Mouse (Mus musculus) gastrocnemius, postnatal 4 days (tissue): ENCODE measurements around the gene Scamp5. TPM values are rescaled to one million over a fixed set of nuclear protein-coding genes. Genes with fewer than 3 reads are reported as not detected.
"Not testable (repeated sequence)": the region's sequence is repeated elsewhere in the genome, so short reads cannot be mapped to it uniquely, and the experiment has no call there.

Source experiments
- DNase-seq, 2 experiments: peaks; one replicate each; pipeline ENCODE4 v3.0.0; 2021 to 2022; ENCODE audit warnings: low spot score in 2 of 2, mixed read lengths in 2 of 2
- total RNA-seq, 2 experiments: library from RNA; stranded (reverse); gene quantifications; 2 replicates each; pipeline ENCODE4 v1.2.3; 2021

The Scamp5 gene
- total RNA-seq, 2 experiments from 2014 or later: 13.3 to 14.5 TPM

DNA sequence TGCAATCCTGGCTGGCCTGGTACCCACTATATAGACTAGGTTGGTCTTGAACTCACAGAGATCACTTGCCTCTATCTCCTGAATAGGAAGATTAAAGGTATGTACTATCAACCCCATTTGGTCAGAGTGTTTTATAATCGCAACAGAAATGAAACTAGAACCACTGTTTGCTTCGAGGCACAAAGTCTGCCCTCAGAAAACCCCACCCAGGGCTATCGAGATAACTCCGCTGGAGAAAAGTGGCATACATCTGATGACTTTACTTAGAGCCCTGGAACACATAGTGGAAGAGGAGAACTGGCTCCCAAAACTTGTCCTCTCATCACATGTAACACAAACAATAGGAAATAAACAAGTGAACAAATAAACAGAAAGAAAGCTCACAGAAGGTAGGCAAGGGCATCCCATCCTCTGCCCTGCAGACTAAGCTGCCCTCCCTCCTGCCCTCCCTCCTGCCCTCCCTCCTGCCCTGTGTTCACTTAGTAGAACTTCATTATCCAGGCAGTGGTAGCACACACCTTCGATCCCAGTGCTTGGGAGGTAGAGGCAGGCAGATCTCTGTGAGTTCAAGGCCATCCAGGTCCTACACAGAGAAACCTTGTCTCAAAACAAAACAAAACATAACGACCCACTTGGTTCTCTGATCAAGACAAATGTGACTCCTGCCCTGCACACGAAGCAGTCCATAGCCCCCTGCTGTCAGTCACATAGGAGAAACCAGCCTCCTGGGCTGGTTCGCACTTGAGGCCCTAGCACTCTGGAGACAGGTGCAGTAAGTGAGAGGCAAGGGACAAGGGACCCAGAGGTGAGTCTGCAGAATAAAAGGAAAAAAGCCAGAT is 15.0 kb downstream of the Scamp5 start:
- no peak for DNase-seq

DNA sequence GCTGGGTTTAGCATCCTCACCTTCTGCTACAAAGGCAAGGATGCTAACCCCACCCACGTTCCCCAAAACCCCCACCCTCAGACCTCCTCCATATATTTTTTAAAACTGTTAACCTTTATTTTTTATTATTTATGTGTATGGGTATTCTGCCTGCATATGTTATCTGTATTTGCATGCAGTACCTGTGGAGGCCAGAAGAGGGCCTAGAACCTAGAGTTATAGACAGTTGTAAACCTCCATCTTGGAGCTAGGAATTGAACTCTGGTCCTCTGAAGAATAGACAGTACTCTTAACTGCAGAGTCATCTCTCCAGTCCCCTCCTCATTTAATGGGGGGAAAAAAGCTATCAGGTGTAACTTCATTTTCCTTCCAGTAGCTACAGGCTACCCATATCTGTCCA is 18.1 kb downstream of the Scamp5 start:
- no peak for DNase-seq

DNA sequence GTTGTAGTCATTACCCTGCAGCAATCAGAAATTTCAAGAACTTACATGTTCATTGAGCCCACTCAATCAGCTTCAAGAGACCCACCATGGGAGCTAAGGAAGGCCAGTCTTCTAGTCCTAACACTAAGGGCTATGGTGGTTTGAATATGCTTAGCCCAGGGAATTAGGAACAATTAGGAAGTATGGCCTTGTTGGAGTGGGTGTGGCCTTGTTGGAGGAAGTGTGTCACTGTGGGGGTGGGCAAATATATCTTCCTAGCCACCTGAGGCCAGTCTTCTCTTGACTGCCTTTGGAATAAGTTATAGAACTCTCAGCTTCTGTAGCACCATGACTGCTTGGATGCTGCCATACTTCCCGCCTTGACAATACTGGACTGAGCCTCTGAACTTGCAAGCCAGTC is 27.2 kb downstream of the Scamp5 start:
- no peak for DNase-seq

DNA sequence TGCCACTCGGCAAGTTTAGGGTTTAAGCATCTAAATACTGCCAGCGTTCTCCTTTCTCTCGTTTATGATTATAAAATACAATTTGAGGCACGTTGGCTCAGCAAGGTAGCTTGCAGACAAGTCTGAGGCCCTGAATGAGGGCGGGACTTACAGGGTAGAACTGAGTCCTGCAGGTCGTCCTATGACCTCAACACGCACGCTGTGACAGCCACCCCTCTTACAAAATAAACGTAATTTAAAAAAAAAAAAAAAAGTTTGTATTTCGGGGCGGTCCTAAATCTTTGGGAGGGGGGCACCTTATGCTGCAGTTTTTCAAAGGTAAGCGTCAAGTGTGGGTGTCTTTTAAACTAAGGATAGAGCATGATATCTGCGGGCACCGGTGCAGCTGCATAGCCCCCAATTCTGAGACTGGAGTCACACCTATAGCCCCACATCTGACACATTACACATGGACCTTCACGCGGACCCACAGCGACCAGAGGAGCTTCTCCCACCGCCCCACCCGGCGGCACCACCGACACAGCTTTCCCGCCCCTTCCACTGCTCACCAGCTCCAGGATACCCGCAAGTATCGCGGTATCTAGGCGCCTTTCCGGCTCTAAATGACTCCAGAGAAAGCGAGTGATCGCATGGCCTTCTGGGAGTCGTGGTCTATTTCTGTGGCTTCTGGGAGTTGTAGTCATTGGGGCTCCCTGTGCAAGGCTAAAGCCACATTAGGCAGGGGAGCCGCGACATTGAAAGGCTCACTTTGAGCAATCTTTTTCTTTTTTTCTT is 28.2 kb downstream of the Scamp5 start, which contains the start of gene Ppcdc:
Ppcdc (minus strand) TSS at position 603 of the 774 bp plus-strand sequence.
- peak; percentile 76 to 89 for DNase-seq

DNA sequence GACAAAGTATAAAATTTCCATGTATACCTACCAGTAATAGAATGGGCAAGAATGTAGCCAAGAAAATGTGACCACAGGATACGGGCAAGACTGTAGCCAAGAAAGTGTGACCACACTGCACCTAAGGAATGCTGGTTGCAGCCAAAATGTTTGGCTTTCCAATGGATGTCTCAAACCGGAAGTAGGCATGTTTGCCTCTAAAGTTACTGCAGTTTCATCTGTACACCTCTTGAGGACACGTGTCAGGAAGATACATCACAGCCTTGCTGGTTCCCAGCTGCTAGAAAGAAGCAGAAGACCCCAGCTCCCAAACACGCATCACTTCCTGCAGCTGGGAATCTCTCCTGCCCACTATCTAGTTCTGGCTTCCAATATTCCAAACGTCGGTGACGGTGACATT is 28.8 kb downstream of the Scamp5 start:
- no peak for DNase-seq

DNA sequence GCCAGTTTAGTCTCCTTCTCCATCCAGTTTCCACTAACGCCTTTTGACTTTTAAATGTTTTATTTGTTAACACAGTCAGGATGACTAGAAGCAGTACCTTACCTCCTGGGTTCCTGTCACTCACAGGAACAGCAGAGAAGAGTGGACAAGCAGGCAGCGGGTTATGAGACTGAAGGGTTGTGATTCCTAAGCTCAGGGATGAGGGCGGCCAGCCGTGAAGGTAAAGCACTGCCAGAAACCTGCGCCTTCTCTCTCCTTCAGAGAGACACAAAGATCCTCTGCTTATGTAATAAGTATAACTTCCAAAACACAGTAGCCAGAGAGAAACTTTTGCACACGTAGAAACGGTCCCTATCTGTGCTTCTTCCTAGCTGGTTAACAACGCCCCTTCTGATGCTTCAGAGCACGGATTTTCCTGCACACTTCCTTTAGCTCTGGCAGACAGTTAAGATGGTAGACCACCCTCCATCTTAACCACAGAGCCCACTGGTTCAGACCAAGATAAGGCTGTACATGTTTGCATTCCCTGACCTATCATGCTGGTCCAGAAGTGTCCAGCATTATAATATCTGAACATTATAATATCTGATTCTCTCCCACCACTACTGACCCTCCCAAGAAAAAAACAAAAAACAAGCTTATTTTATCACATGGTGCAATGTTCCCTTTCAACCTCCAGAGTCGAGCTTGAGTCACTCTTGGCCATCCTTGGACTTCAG is 29.8 kb downstream of the Scamp5 start:
- no peak for DNase-seq

DNA sequence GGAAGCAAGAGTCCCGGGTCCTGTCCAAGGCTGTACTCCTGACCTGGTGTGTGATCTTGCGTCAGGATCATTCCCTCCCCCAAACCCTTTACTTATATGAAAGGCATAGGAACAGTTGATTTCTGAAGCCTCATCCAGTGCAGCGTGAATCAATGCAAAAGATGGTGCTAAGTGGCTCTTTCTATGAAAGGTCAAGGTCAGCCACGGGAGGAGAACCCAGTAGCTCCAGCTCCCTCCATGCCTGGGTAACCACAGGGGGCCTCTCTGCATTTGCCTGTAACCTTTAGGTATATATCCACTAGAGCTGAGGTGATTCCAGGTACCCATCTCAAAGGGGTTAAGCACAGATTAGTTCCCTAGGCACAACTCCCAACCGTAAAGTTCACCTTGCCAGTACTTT is 31.7 kb downstream of the Scamp5 start:
- DNase-seq: no peak

DNA sequence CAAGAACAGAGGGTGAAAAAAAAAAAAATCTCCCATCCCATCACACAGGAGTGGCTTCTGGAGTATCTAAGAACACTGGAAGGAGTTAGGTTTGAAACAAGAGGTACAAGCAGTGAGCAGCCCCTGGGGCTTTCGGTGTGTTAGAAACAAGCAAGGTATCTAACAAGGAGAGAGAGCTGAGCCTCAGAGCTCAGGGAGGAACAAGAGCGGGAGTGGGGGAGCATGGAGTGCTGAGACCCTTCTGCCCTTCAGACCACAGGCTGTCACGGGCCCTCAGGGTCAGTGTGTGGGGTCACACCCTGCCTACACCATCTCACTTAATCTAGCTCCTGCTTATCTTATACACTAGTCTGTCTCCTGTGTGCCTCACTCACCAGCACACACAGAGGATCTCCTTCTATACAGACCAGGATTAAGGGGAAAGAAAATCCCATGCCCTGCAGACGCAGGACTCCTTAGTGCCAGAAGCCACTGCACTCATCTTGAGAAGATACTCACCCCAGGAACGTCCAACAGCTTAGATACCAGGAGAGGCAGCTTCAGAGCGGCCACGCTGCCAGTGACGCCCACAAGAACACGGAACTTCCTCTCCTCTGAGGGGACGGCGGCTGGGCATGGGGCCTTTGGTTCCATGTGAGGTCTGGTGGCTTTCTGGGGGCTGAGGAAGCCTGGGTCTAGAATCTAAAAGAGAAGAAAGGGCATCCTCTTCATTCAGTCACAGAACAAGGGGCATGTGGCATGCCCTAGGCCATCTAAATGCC is 33.3 kb downstream of the Scamp5 start:
- no peak for DNase-seq

DNA sequence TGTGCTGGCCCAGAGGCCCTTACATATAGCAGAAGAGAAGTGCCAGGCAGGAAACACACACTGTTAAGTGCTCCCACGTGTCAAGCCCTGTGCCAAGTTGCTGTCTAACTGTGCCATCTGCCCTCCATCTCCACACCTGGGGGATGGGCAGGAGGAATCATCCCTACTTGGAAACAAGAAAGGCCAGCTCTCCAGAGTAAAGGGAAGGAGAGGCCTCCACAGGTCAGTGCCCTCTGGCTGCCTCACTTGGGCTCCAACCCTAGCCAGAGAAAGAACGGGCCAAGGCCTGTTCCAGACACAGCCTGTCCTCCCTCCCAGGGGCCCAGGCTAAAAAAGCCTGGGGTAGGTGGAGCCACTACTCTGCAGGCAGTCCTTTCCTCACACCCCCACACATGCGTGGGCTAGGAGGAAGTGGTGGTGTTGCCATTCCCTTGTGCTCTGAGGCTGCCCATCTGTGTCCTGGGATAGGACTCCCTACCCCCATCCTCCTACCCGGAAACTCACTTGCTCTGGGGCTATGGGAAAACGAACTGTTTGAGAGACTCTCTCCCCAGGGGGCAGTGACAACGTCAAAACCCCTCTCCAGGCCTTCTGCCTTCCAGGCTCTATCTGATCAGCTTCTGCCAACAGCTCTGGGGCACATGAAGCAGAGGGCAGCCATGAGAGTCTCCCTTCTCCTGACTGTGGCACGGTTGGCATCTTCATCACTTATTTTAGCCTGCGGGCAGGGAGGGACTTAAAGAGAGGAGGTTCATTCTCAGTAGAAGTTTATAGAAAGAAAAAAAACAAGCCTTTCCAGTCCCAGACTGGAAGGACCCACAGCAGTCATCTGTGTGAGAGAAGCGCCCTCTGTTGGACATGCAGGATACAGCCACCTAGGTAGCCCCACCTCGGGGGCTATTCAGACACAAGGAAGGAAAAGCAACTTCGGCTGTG is 34.5 kb downstream of the Scamp5 start:
- DNase-seq: peak; percentile 66 to 82

DNA sequence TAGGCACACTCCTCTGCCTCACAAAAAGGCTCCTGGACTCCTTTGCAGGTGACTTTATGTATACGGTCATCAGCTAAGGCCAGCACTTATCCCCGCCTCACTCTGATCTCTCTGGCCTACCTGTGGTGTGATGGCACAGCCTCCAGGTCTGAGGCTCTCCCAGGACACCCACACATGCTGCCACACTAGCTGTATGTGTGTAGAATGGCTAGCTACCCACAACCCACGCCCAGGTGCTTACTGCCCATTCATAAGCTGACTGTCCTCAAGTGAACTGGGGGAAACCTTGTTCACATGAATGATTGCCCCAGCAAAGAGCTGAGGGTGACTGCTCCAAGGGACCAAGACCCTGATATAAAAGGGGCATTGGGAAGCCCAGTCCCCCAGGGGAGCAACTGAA is 35.4 kb downstream of the Scamp5 start:
- no peak for DNase-seq

DNA sequence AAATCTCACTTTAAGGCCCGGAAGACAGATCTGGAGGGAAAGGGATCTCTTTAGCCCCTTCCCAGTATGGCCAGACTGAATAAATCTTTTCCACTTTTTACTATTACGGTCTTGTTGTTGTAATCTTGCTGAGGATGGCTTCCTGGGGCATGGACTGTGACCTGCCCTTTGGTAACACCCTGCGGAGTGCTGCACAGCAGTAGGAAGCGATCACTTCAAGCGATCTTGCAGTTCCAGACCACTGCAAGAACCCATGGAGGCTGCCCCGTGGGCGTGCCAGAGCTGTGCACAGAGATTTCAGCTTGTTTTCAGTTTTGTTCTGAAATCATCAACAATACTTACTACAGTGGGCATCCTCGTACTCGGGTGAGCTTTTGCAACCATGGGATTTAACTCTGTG is 36.7 kb downstream of the Scamp5 start:
- DNase-seq: no peak

DNA sequence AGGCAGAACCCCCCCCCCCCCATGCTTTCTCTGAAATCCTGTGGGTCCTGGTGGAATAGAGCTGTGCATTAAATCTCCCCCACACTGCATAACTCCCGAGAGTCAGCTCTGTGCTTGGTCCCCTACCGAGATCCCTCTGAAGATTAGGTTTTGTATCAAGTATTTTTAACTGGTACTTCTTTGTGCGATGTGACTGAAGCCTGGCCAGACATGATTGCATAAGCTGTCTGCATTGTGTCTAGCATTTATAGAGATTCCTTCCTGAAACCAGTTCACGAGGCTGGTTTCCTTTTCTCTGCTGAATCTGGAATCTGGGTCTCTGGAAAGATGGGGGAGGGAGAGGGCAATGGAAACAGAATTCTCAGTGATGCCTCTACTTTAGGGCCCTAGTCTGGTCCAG is 39.5 kb downstream of the Scamp5 start:
- no peak for DNase-seq

DNA sequence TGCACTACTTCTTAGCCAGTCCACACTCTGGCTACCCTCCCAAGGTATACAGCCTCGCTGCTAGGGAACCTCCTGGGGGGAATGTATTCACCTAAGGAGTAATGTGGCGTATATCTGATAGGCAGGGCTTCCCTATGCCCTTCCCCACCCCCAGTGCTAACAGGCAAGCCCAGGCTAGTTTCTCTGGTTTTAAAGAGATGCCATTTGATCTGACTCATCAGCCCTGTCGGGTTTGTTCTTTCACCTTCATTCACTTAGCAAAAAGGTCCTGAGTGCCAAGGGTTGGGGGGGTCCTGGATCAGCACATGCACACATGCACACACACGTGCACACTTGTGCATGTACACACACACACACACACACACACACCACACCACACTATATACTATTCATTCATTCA is 39.9 kb downstream of the Scamp5 start:
- DNase-seq: no peak

DNA sequence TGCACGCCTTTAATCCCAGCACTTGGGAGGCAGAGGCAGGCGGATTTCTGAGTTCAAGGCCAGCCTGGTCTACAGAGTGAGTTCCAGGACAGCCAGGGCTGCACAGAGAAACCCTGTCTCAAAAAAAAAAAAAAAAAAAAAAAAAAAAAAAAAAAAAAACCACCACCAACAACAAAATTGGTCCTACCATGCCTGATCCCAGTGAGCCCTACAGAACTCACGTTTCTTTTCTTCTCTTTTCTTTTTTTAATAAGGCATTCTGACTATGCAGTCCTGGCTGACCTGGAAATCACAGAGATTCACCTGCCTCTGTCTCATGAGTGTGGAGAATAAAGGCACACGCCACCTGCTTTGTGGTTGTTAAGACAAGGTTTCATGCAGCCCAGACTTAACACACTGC is 40.7 kb downstream of the Scamp5 start:
- DNase-seq: not testable (repeated sequence)

DNA sequence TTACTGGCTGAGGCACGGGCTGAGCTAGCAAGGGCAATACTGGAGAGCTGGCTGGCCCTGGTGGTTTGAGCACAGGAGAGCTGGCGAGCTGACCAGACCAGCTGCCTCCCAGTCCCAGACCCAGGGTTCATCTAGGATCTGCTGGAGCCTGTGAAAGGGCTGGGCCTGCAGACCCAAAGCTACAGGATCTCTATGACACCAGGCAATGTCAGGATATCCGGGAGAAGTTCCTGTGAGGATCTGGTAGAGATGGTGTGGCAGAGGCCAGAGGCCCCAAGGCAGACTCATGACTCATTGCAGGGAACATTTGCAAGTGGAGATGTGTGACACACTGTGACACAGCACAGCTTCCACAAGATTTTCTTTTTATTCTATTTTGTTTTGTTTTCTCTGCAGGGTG is 42.7 kb downstream of the Scamp5 start:
- no peak for DNase-seq

DNA sequence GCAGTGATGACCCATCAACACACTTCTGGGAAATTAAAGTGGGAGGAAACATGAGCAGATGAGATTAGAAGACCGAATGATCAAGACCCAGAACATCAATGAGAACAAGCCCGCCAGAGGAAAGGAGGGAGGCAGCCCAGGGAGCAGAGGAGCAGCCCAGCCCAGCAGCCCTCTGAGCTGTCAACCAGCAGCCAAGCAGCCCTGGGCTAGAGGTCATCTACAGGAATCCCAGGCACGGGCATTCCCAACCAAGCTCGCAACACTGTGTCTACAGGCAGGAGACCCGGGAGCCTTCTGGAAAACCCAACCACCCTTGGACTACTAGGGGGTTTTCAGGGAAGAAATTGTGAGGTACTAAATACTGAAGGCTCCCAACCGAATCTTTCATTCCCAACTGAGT is 43.8 kb downstream of the Scamp5 start:
- no peak for DNase-seq

DNA sequence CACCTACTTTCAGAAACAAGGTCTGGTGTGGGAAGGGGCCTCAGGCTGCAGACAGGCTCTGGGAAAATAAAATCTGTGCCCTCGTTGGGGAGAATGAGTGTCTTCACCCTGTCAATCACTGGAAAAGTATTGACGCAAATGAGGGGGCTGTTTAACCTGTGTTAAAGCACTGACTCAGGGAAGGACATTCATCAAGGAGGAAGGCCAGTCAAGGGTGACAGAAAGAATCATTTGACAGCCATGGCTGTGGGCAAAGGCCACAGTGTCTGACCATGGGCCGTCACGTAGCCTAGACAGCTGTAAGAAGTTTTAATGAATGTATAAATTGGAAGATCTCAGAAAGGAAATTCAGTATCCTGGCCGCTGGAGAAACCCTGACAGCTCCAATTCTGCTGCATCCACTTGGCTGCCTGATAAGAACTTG is 46.2 kb downstream of the Scamp5 start:
- no peak for DNase-seq

DNA sequence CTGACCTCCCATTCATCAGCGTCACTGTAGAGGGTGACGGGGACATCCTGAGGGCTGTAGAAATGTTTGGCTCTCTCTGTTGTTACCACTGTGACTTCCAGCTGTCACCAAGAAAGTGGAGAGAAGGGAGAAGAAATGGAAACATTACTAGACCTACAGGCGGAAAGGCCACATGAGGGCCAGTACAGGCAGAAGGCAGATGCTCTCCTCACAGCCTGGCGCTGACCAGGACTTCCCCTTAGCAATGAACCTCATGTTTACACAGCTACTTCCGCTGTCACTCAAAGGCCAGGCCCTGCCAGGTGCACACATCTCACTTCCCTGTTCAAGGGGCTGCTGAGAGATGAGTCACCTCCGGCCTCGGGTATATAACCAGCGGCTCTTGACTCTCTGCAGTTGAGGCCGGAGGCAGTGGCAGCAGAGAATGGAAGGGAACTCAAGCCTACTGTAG is 46.7 kb downstream of the Scamp5 start:
- DNase-seq: peak in 1 of 2 experiments; percentile 56

DNA sequence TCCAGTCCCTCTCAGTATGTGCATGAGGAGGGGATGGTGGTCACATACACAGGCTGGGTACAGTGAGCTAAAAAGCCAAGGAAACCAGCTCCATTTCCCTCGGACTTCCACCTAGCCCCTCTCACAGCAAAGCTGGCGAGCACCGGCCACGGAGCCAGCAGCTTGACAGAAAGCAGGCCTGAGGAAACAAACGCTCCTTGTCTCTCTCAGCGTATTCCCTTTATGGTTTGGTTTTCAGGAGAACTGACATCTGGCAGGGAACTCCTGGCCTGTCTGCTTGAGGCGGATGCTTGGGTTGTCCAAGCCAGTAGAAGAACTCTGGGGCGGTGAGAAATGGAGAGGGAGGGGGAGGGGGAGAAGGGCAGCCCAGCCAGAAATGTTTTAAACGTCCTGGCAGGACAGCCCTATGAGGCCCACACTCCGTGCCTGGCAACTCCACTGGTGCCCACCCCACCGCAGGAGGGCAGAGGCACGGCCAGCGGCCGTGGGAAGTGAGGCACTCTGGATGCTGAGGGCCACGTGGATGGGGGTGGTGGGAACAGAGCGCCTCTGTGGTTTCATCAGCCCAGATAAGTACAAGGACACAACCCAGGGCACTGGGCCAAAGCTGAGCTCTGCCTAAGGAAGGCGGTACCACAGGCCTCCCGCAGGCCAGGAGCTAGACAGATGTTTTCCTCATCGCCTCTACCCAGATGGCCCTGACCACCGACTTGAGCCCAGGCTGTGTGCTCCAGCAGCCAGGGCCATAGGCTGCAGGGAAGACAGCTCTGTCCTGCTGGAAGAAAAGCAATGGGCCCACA is 47.3 kb downstream of the Scamp5 start:
- DNase-seq: peak; percentile 91 to 97
